Mouse (Mus musculus) myocyte (in vitro differentiated cells): Measurements from ENCODE around the gene Perm1. TPM values are rescaled to one million over a fixed set of nuclear protein-coding genes. Genes with fewer than 3 reads are reported as not detected.

Experiments
- H3K27me3 ChIP-seq: one replicate; pipeline ENCODE4 v1.6.1; 2011; ENCODE audit not compliant: control insufficient read depth, insufficient read depth, insufficient read length
- H3K36me3 ChIP-seq: one replicate; pipeline ENCODE4 v1.6.1; 2011; ENCODE audit not compliant: control insufficient read depth, insufficient read depth
- H3K4me2 ChIP-seq: one replicate; pipeline ENCODE4 v1.6.1; 2011; ENCODE audit warnings: low read depth, control low read depth
- H3K4me3 ChIP-seq: one replicate; pipeline ENCODE4 v1.5.1; 2011; ENCODE audit warnings: mild to moderate bottlenecking, control low read depth, moderate library complexity
- H3K79me2 ChIP-seq: one replicate; pipeline ENCODE4 v1.6.1; 2011; ENCODE audit not compliant: control insufficient read depth, insufficient read depth
- H3ac ChIP-seq: one replicate; pipeline ENCODE4 v1.6.1; 2011; ENCODE audit not compliant: control insufficient read depth, insufficient read length
- CEBPB ChIP-seq: IDR thresholded peaks from 2 replicates; pipeline ENCODE4 v1.6.1; 2011; ENCODE audit warnings: mild to moderate bottlenecking, moderate library complexity; ENCODE audit not compliant: poor library complexity, insufficient read depth, severe bottlenecking
- E2F4 ChIP-seq: IDR thresholded peaks from one replicate; pipeline ENCODE4 v1.6.1; 2011; ENCODE audit warnings: mild to moderate bottlenecking, control low read depth, moderate library complexity; ENCODE audit not compliant: insufficient read depth
- MAX ChIP-seq: IDR thresholded peaks from one replicate; pipeline ENCODE4 v1.6.1; 2011; ENCODE audit warnings: low read depth, mild to moderate bottlenecking, control low read depth
- MYOD1 ChIP-seq, 3 experiments: IDR thresholded peaks; one replicate each; pipeline ENCODE4 v1.6.1; 2011; ENCODE audit warnings: control low read depth in 2 of 3, low read depth in 2 of 3, mild to moderate bottlenecking in 2 of 3, moderate library complexity in 1 of 3; ENCODE audit not compliant: insufficient read length in 2 of 3, control insufficient read depth in 1 of 3
- MYOG ChIP-seq, 3 experiments: IDR thresholded peaks; one replicate each; pipeline ENCODE4 v1.6.1; 2011; ENCODE audit warnings: control low read depth in 2 of 3, low read depth in 2 of 3, mild to moderate bottlenecking in 2 of 3; ENCODE audit not compliant: insufficient read length in 2 of 3, control insufficient read depth in 1 of 3, insufficient read depth in 1 of 3
- POLR2A ChIP-seq: IDR thresholded peaks from one replicate; pipeline ENCODE4 v1.6.1; 2011; ENCODE audit warnings: low read depth, mild to moderate bottlenecking, control low read depth, moderate library complexity; ENCODE audit not compliant: insufficient read length
- POLR2AphosphoS2 ChIP-seq: IDR thresholded peaks from one replicate; pipeline ENCODE4 v1.6.1; 2011; ENCODE audit warnings: low read depth, control low read depth; ENCODE audit not compliant: insufficient read length
- REST ChIP-seq: IDR thresholded peaks from one replicate; pipeline ENCODE4 v1.6.1; 2011; ENCODE audit warnings: mild to moderate bottlenecking, control low read depth, moderate library complexity; ENCODE audit not compliant: insufficient read depth, insufficient read length
- SRF ChIP-seq: IDR thresholded peaks from one replicate; pipeline ENCODE4 v1.6.1; 2011; ENCODE audit warnings: low read depth; ENCODE audit not compliant: control insufficient read depth, insufficient read length
- TCF12 ChIP-seq: IDR thresholded peaks from one replicate; pipeline ENCODE4 v1.6.1; 2011; ENCODE audit warnings: mild to moderate bottlenecking, control low read depth; ENCODE audit not compliant: poor library complexity, insufficient read depth, severe bottlenecking
- TCF3 ChIP-seq: IDR thresholded peaks from one replicate; pipeline ENCODE4 v1.6.1; 2011; ENCODE audit warnings: low read depth, control low read depth; ENCODE audit not compliant: insufficient read length
- USF1 ChIP-seq: IDR thresholded peaks from one replicate; pipeline ENCODE4 v1.6.1; 2011; ENCODE audit warnings: low read depth, mild to moderate bottlenecking, control low read depth, moderate library complexity
- polyA plus RNA-seq: library from polyadenylated mRNA; unstranded; fragments of >200 nt; fragmentation: generic; extraction: Trizol; gene quantifications from one replicate; pipeline ENCODE4 v1.2.1, GENCODE M21; 2012; ENCODE audit warnings: missing spikeins

Perm1 gene
- 0.11 TPM for polyA plus RNA-seq

GRCm38 (mm10) chr4:156215649-156216048 lies at the start of gene Perm1:
Gene Perm1 (plus strand): TSS chr4:156215868.
- TF ChIP-seq TCF12 (no peak), POLR2A (no peak), CEBPB (no peak)
- no peaks in the 10 kb centered on the region for H3K79me2 ChIP-seq
- H3K4me2 ChIP-seq: no peak within 1 kb of the TSS
- no peak within 1 kb of the TSS for H3ac ChIP-seq
- no peaks in the 10 kb centered on the region for H3K36me3 ChIP-seq
- no peak within 1 kb of the TSS for H3K4me3 ChIP-seq
- H3K27me3 ChIP-seq: peaks cover 20% of the 10 kb centered on the region

- Histone ChIP-seq H3K36me3 (no peaks in the 10 kb centered on the region), H3K27me3 (no peaks in the 10 kb centered on the region), H3K79me2 (no peaks in the 10 kb centered on the region), H3K4me3 (no peak overlapping the region), H3K4me2 (no peak overlapping the region), H3ac (no peak overlapping the region)
- TF ChIP-seq E2F4 (no peak), MYOG (IDR thresholded peaks at IDR 0.05; ENCODE audit: control insufficient read depth in 1 of 3, insufficient read depth in 1 of 3, insufficient read length in 2 of 3, low read depth in 2 of 3) (no peak), REST (no peak), POLR2AphosphoS2 (no peak), MAX (no peak), POLR2A (no peak), TCF3 (no peak), SRF (no peak), USF1 (no peak), MYOD1 (IDR thresholded peaks at IDR 0.05; ENCODE audit: control insufficient read depth in 1 of 3, insufficient read length in 2 of 3, low read depth in 2 of 3) (no peak), TCF12 (no peak)
Observed at GRCm38 (mm10) chr4:156166477-156166876, 49.2 kb upstream of the Perm1 start.

GRCm38 (mm10) chr4:156168611-156169010 lies 47.1 kb upstream of the Perm1 start:
- H3K4me2 ChIP-seq: no peak overlapping the region

GRCm38 (mm10) chr4:156169129-156169528 lies 46.5 kb upstream of the Perm1 start:
- TF ChIP-seq MYOD1 (IDR thresholded peaks at IDR 0.05; ENCODE audit: control insufficient read depth in 1 of 3, insufficient read length in 2 of 3, low read depth in 2 of 3): no peak
- TF ChIP-seq SRF: no peak
- TF ChIP-seq POLR2A: no peak
- TF ChIP-seq TCF12: no peak
- no peak for TF ChIP-seq MYOG (IDR thresholded peaks at IDR 0.05; ENCODE audit: control insufficient read depth in 1 of 3, insufficient read depth in 1 of 3, insufficient read length in 2 of 3, low read depth in 2 of 3)
- no peak for TF ChIP-seq POLR2AphosphoS2
- TF ChIP-seq CEBPB: no peak
- Histone ChIP-seq H3K4me2 (no peak overlapping the region), H3K27me3 (no peaks in the 10 kb centered on the region), H3K4me3 (no peak overlapping the region), H3ac (no peak overlapping the region), H3K79me2 (no peaks in the 10 kb centered on the region), H3K36me3 (no peaks in the 10 kb centered on the region)

More at GRCm38 (mm10) chr4:156168611-156169010, 47.1 kb upstream of the Perm1 start:
- TF ChIP-seq USF1 (no peak), TCF3 (no peak), REST (no peak), E2F4 (no peak), MYOD1 (IDR thresholded peaks at IDR 0.05; ENCODE audit: control insufficient read depth in 1 of 3, insufficient read length in 2 of 3, low read depth in 2 of 3) (no peak), POLR2A (no peak), TCF12 (no peak), SRF (no peak), POLR2AphosphoS2 (no peak), MYOG (IDR thresholded peaks at IDR 0.05; ENCODE audit: control insufficient read depth in 1 of 3, insufficient read depth in 1 of 3, insufficient read length in 2 of 3, low read depth in 2 of 3) (no peak)
- Histone ChIP-seq H3K27me3 (no peaks in the 10 kb centered on the region), H3ac (no peak overlapping the region), H3K36me3 (no peaks in the 10 kb centered on the region), H3K79me2 (no peaks in the 10 kb centered on the region), H3K4me3 (no peak overlapping the region)

- Histone ChIP-seq H3ac (no peak overlapping the region), H3K27me3 (no peaks in the 10 kb centered on the region), H3K4me3 (no peak overlapping the region), H3K36me3 (no peaks in the 10 kb centered on the region), H3K79me2 (no peaks in the 10 kb centered on the region), H3K4me2 (no peak overlapping the region)
- TF ChIP-seq MYOD1 (IDR thresholded peaks at IDR 0.05; ENCODE audit: control insufficient read depth in 1 of 3, insufficient read length in 2 of 3, low read depth in 2 of 3): no peak
- TF ChIP-seq POLR2AphosphoS2: no peak
- no peak for TF ChIP-seq SRF
- no peak for TF ChIP-seq MYOG (IDR thresholded peaks at IDR 0.05; ENCODE audit: control insufficient read depth in 1 of 3, insufficient read depth in 1 of 3, insufficient read length in 2 of 3, low read depth in 2 of 3)
- no peak for TF ChIP-seq TCF12
- TF ChIP-seq USF1: no peak
- no peak for TF ChIP-seq CEBPB
- TF ChIP-seq TCF3: no peak
- no peak for TF ChIP-seq REST
- no peak for TF ChIP-seq MAX
- no peak for TF ChIP-seq E2F4
- no peak for TF ChIP-seq POLR2A
Observed at GRCm38 (mm10) chr4:156171828-156172227, 43.8 kb upstream of the Perm1 start.
